Mouse (Mus musculus): ENCODE results near the gene Pde4c. TPM values are rescaled to one million over a fixed set of nuclear protein-coding genes. Genes with fewer than 3 reads are reported as not detected.

Pde4c gene
- total RNA-seq, 1 experiment from 2014 or later: 1.9 TPM

- DNase-seq: peak; percentile 86
These were observed 28.7 kb downstream of the Pde4c start for GRCm38 (mm10) chr8:70752000-70752764.

- peak; percentile 89 for DNase-seq
These were observed 29.6 kb downstream of the Pde4c start for GRCm38 (mm10) chr8:70753151-70753550.

GRCm38 (mm10) chr8:70754043-70754870 lies 30.7 kb downstream of the Pde4c start, which contains the start of gene Rab3a:
Rab3a (plus strand) TSS chr8:70754679.
- DNase-seq: peak; percentile 99

- DNase-seq: peak; percentile 88
These were observed 31.5 kb downstream of the Pde4c start for GRCm38 (mm10) chr8:70754871-70755660.

GRCm38 (mm10) chr8:70755661-70756475 lies 32.3 kb downstream of the Pde4c start:
- peak; percentile 60 for DNase-seq

- peak; percentile 14 for DNase-seq
These were observed 33.0 kb downstream of the Pde4c start for GRCm38 (mm10) chr8:70756476-70757040.

- peak; percentile 73 for DNase-seq
These were observed 34.2 kb downstream of the Pde4c start for GRCm38 (mm10) chr8:70757523-70758307.

- no peak for DNase-seq
These were observed 34.7 kb downstream of the Pde4c start for GRCm38 (mm10) chr8:70758308-70758615.

- peak; percentile 86 for DNase-seq
These were observed 35.4 kb downstream of the Pde4c start for GRCm38 (mm10) chr8:70758616-70759561.

GRCm38 (mm10) chr8:70760350-70760749 lies 36.8 kb downstream of the Pde4c start:
- DNase-seq: peak; percentile 44

- DNase-seq: peak; percentile 97
These were observed 37.4 kb downstream of the Pde4c start, which contains the start of gene Mpv17l2 for GRCm38 (mm10) chr8:70760775-70761406. Mpv17l2 (minus strand) TSS chr8:70760946.

GRCm38 (mm10) chr8:70762118-70762517 lies 38.6 kb downstream of the Pde4c start:
- peak; percentile 7 for DNase-seq

GRCm38 (mm10) chr8:70763354-70763753 lies 39.8 kb downstream of the Pde4c start:
- peak; percentile 81 for DNase-seq

- DNase-seq: no peak
These were observed 40.5 kb downstream of the Pde4c start for GRCm38 (mm10) chr8:70764026-70764425.

- DNase-seq: no peak
These were observed 41.2 kb downstream of the Pde4c start for GRCm38 (mm10) chr8:70764676-70765075.

- no peak for DNase-seq
These were observed 41.8 kb downstream of the Pde4c start for GRCm38 (mm10) chr8:70765329-70765728.

- peak; percentile 76 for DNase-seq
These were observed 42.5 kb downstream of the Pde4c start for GRCm38 (mm10) chr8:70765838-70766570.
